Mouse (Mus musculus) adrenal gland, postnatal 10 days (tissue): Measurements from ENCODE around the gene Wdr26. TPM values are rescaled to one million over a fixed set of nuclear protein-coding genes. Genes with fewer than 3 reads are reported as not detected.

ENCODE experiments used
- DNase-seq: peaks from one replicate; pipeline ENCODE4 v3.0.0; 2021; ENCODE audit warnings: mixed read lengths
- total RNA-seq, 2 experiments: library from RNA; stranded (reverse); gene quantifications; 2 replicates each; pipeline ENCODE4 v1.2.3; 2021

Gene Wdr26
- total RNA-seq, 2 experiments from 2014 or later = 126 to 138 TPM

DNA sequence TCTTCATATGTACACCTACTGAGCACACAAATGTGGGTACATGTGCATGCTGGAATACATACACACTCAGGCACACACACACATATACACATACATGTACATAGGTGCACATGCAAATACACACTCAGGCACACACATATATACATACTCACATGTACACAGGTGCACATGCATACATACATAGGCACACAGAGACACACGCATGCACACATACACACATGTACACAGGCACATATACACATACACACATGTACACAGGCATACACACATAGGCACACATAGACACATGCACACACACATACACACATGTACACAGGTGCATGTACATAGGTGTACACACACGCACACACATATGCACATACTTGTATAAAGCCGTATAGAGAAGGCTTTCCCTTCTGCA, 29.4 kb upstream of the Wdr26 start:
- no peak for DNase-seq

DNA sequence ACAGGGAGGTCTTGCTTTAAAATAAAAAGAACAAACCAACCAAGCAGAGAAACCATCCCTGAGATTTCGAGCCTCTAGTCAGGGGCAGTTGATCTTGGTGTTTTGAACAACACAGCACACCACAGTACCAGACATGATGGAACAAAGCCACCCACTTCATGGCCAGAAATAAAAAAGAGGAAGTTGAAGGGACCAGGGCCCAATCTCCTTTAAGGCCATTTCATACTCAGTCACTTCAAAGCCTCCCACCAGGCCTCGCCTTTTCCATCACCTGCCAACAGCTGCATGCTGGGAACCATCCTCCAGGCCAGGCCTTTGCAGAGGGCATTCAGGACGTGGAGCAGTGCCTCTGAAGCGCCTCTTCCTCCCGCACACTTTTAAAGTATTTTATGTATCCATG, 25.5 kb upstream of the Wdr26 start:
- no peak for DNase-seq

DNA sequence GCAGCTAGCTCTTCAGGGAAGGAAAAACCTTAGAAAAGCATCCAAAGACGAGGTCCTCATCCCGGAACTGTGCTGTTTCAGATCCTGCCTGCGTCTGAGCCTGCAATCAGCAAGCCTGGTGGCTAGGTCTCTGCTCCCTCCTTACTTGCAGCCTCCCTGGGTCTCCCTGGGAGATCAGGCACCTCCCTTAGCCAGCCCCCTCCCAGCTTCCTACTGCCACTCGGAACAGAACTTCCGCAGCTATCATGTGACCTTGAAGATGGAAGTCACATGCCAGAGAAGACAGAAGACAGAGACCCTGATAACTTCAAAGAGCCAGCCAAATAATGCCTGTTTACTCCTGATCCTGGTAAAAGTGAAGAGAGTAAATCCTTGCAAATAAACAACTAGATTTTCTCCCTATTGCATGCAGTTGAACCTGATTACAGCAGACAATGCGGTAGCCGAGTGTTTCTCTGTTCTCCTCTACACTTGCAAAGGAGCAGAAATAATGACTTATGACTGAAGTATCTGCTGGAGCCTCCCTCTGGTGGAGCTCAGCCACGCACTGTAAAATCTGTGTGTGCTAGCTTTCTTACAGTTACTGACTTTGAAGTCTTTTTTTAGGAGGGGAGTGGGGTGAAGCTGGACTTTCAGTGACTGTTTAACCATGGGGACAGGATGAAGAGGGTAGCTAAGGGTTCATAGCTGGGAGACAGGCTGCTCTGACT, 22.7 kb upstream of the Wdr26 start:
- DNase-seq = peak; percentile 44

DNA sequence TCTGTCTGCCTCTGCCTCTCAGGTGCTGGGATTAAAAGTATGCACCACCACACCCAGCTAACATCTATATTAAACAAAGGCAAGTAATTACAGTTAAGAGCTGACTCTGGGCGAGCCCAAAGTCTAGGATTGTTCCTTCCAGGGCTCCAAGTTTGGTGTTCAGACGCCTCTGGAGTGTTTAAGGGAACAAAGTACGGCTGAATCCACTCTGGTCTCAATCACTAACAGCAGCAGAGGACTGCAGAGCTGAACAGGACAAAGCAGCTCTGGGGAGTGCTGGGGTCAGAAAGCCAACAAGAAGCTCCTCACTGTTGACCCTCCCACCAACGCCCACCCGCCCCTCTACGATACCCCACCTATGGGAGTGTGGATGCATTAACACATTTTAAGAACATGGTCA, 21.9 kb upstream of the Wdr26 start:
- no peak for DNase-seq

DNA sequence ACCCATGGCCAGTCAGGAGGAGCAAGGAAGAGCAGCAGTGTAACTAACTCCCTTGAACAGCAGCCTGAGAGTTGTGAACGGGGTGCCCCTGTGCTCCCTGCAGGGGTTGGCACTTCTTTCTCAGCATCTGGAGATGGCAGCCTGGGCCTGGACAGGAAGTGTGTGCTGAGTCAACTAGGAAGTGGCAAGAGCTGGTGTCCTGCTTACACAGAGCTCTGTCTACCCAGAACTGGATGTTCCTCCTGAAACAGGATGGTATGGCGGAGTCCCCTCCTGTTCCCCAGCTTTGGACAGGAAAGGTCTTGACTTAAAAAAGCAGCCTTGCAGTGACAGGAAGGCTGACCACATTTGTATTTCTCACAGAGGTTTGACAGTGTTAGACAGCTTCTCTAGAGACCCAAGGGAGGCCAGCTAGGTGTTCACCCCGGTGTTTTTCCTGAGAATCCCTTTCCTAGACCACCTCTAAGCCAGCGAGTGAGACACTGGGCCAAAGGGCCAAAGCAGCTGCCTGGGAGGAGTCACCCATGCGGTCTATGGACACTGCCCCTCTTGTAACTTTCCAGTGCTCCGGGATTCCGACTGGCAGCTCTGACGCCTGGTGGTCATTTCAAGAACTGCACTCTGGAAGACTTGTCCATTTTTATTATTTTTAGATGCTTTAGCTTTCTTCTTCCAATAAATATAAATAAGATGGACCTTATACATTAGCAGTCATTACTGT, 20.7 kb upstream of the Wdr26 start:
- DNase-seq = peak; percentile 88

DNA sequence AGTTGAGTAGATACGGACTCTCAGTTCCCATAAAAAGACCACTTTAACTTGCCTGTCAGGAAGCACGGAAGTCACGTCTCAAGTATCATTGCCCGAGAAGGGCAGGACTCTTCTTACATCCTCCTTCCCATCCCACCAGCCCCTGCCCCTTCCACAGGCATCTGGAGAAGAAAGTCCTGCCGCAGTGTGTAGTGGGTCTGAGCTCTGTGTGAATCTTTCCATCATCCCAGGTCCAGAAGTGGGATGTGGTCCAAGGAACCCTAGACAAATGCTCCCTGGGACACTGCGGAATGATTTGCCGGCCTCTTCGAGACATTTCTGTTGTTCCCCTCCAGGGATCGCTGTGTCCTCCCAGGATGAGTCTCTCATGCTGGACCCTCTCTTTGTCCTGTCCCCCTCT, 20.0 kb upstream of the Wdr26 start:
- no peak for DNase-seq

DNA sequence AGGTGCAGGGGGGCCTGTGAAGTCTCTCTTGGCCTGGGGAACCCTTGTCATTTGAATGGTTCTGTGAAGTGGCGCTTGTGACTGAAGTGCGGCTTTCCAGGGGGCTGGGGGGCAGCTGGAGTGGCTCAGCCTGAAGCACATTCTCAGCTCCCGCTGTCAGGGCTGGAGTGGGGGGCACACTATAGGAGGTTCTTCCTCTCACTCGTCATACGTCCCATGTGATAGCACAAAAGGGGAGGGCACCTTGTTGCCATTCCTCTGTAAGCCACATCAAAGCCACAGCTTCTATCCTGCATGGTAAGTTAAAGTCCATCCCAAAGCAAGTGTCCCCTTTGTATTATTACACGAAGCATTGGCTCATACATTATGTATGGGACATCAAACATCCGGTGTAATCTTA, 19.5 kb upstream of the Wdr26 start:
- DNase-seq = no peak

DNA sequence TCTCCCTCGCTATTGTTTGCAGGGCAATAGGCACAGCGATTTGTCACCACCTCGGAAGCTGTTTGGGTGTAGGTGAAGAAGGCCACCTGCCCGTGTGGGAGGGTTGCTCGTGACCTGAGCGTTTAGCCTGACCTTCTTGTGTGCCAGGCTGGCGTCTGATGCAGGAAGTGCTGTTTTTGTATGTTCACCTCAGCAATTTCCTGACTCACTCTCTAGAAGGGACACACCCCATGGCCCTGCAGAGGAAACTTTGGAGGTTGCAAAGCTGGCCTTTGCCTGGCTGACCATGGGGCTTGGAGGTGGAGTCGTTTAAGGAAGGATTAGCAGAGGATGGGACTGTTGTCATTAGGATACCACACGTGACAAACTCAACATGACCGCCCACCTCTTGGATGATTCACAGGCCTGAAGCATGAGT, 18.9 kb upstream of the Wdr26 start:
- peak; percentile 32 for DNase-seq

DNA sequence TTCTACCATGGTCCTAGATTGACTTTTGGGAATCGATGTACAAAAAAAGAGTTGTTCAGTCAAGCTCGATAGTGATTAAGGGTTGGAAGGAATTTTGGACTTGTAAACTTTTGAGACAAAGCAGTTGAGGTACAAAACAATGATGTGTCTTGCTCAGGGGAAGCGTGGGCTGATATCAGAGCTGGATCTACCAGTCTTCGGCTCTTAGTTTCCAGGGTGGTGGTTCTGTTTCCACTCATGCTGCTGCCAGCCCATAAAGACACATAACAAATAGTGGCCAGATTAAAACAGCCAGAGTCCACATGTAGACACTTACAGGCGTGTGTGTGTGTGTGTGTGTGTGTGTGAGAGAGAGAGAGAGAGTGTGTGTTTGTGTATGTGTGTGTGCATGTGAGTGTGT, 17.2 kb upstream of the Wdr26 start:
- DNase-seq = no peak

DNA sequence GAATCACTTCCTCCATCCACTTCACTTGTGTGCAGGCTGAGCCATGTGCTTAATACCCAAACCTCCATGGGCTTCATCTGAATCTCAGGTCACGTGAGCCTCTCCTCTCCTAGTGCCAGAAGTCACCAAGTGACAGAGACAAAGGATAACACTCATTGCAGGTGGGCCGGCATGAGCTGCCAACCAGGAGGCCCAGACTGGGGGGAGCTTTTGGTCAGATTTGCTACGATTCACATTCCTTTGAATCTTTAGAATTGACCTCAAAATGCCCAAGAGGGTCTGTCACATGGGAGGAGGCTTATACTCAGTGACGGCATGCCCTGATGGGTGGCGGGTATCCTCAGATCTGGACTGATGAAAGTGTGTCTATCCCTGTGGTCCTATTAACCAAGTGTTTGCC, 16.8 kb upstream of the Wdr26 start:
- DNase-seq = no peak

DNA sequence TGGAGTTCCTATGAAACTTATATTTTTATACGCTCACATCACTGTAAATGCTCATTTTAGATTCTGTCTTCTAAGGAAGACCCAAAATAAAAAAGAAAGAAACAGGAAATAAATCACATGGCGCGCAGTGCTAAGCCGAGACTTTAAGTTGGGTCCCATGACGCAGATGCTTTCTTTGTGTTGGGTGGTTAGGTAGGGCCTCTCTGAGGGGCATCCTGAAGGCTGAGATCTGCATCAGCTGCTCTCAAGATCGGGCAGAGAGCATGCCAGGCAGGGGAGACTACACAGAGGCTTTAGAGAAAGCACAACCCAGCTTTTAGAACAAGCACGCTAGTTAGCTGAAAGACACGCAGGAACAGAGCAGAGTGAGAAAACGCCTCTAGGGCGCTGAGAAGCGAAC, 16.0 kb upstream of the Wdr26 start:
- DNase-seq = no peak

DNA sequence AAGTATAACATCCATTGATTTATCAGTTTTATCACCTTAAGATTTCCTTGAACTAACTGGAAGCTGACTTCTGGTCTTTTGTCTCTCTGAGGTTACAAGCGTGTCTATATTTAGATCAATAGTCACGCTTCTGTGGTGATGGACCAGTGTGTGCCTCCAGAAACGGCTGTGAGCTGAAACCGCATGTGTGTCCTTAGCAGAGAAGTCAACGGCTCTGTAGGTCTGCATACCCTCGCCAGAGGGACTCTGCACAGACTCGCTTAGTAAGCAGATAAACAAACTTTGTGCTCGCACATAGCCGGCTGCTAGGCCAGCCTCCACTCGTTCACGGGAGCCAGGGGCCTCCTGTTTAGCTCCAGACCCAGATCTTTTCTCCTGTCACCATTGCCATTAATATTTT, 15.0 kb upstream of the Wdr26 start:
- DNase-seq = no peak

DNA sequence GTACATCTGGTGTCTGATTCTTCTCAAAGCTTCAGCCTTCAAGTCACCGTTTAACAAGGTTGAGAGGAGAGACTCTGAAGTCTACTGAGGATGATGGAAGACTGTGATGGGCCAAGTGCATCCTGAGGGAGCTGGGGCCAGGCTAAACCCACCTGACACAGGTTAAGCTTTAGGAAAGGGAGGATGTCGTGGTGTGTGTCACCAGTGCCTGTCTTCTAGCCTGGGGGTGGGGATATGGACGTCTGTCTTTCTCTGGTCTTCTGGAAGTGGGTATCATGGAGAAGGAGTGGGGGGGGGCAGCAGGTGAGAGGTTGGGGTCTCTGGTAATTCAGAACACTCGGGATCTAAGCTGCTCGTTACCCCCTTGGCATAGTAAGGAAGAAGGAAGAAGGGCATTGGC, 13.5 kb upstream of the Wdr26 start:
- DNase-seq = no peak

DNA sequence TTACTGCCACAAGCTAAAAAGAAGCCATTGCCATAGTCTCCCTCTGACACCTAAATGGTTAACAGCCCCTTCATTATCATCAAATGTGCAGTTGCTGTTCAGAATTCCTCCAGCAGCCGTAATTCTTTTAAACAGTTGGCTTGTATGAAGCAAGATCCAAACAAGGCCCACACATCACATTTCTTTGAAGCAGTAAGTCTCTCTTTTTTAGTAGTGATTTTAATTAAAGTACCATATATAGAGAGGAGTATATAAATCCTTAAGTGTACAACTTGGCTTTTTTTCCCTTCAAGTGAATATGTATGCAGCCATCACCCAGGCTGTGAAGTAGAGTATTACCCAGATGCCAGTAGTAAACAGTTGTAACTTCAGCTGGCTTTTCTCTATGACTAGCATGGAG, 10.2 kb upstream of the Wdr26 start:
- no peak for DNase-seq

DNA sequence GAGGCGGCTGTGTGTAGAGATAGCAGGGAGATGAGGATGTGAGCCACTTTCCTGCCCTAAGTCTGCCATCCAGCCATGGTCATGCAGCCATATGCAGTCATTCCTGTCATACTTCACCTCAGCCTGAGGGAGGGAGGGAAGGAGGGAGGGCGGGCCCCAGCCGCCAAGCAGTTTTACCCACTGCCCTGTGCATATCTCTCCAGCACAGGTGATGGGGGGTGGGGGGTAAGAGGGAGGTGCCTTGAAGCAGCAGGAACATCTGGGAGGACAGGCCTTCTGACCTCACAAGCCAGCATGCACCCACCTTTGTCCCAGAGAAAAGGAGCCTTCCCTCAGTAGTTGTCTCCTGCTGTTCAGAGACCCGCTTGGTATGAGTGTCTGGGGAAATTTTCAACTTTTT, 4.5 kb upstream of the Wdr26 start:
- DNase-seq = no peak

DNA sequence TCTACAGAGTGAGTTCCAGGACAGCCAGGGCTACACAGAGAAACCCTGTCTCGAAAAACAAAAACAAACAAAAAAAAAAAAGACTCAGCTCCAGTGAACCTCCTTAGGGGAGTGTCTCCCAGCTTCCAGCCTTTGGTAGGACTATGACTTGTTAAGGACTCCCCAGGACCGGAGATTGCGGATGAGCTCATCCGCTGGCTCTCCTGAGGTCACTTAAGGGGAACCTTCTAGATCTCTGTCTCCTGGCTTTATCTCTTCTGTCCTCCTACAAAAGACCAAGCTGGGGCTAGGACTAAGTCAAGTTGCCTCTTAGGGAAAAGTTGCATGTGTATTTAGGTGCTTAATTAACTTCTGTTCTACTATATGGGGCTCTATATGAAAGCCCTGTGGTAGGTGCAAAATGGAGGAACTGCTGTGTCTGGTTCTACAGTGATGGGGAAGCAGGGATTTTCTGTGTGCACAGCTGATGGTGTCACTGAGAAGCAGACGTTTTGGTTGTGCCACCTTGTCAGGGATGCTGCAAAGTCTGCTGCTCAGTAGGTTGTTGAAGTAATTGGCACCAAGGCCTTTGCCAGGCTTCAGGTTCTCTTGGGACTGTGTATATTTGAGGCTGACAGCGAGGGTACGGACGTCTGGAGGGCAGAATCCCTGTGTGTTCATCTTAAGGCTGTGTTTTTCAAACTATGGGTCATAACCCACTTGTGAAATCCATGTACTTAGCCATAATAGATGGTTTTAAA, 2.7 kb upstream of the Wdr26 start:
- DNase-seq = no peak

DNA sequence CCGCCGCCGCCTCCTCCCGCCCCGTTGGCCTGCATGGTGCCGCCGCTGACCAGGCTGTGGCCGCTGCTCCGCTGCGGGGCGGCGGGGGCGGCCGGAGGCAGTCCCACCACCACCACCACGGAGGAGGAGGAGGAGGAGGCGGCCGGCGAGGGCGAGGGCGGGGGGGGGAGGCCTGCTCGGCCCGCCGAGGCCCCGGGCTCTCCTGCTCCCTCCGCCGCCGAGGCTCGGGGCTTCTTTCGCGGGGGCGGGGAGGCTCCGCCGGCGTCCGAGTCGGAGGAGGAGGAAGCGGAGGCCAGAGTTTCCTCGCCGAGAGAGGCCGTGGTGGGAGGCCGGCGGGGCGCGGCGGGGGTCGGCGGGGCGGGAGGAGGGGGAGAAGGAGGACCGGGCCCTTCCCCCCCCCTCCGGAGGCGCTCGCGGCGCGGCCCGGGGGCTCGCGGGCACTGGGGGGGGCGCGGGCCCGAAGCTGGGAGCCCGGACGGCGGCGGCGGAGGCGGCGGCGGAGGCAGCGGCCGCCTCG, 340 bp downstream of the Wdr26 start:
- DNase-seq = no peak

DNA sequence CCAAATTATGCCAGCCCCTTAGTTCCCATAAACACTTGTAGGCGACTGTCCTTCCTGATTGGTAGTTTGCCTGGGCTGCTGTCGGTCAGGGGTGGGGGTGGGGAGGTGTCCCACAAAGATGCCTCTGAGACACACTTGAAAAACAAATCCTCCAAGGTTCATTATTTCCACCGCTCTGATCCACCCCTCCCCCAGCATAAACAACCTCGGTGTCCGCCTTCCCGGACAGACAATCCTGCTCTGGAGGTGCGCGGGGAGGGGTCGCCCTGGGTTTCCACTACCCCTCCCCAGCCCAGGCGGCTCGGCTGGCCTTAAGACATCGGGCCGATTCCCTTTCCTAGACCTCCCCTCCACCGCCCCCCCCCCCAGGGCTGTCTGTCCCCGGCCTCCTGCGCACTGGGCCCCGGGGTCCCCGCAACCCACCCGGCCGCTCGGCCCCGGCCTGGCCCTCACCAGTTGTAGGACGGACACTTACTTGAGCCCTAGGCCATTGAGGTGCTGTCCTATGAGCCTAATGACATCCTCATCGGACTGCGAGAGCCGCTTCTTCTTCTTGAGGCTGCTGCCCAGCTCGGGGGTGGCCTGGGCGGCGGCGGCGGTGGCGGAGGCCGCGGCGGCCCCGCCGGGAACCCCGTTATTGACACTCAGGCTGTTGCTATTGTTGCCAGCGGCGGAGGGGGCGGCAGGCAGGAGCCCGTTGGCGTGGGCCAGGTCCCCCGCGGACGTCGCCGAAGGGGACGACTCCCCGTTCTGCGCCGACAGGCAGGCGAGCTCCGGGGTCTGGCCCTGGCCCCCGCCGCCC, 999 bp downstream of the Wdr26 start:
- peak; percentile 64 for DNase-seq

DNA sequence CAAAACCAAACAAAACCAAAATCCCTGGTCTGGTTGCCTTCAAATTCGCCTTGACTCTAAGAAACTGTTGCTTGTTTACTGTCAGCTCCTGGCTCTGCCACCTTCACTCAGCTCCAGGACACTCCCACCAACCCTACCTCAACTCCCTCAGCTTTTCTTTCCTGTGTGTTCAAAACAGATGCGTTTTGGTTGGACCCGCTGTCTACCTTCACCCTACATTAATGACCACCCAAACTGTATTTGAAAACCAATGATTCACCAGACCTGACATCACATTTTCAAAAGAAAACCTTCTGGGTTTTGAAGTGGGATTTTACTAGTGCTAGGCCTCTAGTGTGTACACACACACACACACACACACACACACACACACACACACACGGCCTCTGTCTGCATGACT, 1.7 kb downstream of the Wdr26 start:
- DNase-seq = no peak

DNA sequence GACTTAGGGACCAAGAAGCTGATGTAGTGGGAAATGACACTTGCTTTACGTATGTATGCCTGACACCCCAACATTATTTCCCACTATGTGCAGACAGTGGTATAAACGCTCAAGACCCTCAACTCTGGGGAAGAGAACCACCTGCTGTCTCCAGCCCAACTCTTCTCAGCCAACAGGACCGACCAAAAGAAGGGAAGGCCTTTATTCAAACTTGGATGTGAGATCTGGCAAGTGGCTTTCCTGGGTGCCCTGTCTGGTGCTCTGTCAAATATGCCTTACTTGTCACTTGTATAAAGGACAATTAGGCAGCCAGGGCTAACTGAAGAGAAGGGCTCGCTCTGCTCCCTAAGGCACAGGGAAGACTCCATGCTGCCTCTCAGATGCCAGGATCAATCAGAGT, 12.4 kb downstream of the Wdr26 start:
- no peak for DNase-seq

DNA sequence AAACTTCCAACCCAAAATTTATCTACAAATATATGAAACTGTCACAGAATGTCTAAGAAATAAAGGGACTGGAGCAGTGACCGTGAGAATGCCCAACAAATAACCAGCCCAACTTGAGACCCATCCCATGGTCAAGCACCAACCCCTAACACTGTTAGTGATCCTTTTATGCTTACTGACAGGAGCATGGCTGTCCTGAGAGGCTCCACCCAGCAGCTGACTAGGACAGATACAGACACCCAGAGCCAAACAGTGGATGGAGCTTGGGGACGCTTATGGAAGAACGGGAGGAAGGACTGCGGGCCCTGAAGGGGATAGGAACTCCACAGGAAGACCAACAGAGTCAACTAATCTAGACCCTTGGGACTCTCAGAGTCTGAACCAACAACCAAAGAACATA, 22.9 kb downstream of the Wdr26 start:
- DNase-seq = no peak

DNA sequence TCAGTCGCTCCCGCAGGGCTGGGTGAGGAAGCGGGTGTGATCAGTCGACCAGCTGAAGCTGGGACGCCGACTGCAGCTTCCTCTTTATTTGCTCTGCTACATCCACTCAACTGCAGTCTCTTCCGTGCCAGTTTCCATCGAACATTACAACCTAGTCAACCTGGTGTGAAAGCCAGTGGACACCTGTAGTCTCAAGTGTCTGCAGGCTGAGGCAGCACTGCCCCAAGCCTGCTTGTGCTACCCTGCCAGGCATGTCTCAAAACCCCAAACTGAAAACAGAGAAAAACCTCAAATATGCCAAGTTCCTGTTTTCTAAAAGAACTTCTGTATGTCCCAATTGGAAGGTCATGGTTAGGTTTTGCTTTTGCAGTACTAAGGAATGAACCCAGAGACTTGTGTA, 41.6 kb downstream of the Wdr26 start:
- no peak for DNase-seq

DNA sequence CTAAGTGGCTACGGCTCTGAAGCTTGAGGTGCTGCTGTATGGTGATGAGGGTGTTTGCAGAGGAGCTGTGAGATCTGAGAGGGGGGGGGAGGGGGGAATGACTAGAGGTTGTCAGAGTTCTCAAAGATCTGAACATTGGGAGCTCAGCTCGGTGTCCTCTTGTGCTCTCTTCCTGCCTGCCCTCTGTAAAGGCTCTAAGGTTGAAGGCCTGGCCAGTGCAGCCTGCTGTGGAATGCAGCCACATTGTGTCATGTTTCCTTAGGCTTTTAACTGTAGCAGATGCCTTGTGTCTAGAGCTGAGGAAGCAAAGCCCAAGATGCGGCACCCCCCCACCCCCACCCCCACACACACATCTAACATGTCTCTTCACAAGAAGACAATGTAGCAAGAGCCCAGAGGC, 43.4 kb downstream of the Wdr26 start:
- DNase-seq = no peak
